Mouse (Mus musculus): ENCODE measurements around the gene Txn2.
A peak's percentile ranks its signal among the peaks of the same experiment; 100 is the strongest.

Txn2 gene

DNA sequence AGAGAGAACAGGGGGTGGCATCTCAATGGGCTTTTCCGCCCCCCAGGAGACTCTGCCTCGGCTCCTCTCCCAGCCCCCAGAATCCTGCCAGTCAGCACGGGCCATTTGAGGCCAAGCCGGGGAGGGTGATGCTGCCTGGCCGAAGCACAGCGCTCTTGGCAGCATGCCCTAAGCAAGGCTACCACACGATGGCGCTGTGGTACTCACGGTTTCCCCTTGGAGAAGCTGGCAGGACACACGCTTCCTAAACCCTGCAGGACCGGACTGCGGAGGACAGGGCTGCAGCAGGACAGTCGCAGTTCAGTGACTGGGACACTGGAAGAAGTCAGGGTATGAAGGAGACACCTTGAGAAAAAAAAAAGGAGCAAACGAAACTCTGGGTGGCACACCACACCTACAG, 5.0 kb upstream of the Txn2 start:
- DNase-seq = peak; percentile 93

- no peak for DNase-seq
Measured at GRCm38 (mm10) chr15:77933222-77933621, 4.4 kb upstream of the Txn2 start.

- DNase-seq = no peak
Measured at GRCm38 (mm10) chr15:77931689-77932016, 2.8 kb upstream of the Txn2 start.

DNA sequence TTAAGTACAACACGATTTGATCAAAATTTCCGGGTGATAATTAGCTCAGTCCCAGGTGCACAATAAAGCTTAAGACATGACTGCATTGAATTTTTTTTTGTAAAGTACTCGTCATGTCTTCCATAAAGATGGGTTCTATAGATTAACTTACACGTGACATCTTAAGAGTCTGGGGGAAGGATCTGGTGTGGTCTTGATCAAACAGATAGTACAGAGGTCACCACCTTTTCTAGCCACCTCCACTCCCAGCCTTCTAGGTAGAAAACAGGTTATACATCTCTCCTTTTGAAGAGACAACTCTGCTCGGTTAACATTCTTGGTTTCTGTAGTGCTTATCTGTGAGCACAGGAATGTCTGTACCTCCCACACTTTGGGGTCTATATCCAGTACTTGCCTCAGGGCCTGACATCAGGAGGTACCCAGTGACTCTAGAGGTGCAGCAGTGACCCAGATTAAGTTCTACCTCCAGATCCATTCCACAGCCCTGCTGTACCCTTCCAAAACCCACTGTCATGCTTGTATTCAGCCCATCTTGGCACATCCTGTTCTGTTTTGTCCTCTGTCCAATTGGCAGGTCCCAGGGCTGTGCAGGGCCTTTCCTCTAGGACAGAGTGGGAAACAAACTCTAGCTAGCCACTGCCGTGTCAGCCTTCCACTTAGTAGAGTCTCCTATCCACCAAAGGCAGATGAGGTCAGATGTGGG, 2.3 kb upstream of the Txn2 start:
- no peak for DNase-seq

DNA sequence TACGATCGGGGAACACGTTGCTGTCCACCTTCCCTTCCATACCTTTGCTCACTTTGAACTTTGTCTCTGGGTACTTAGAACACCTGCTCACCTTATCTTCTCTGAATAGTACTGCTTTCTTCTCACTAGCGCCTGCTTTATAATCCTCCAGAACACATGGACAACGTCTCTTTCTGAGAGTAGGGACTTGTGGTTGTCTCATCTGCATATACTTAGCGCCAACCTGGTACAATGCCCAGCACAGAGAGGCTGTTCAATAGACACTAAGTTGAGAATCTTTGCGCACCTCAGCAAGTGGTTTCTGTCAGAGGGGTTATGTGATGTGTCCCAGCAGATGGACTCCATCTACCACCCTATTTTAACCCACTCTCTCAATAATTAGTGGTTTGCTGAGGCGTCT, 998 bp upstream of the Txn2 start:
- no peak for DNase-seq

GRCm38 (mm10) chr15:77928091-77928490, 715 bp downstream of the Txn2 start:
- DNase-seq = no peak

- DNase-seq = no peak
Measured at GRCm38 (mm10) chr15:77926921-77927320, 1.9 kb downstream of the Txn2 start.

GRCm38 (mm10) chr15:77925195-77925594, 3.6 kb downstream of the Txn2 start:
- no peak for DNase-seq

- DNase-seq = no peak
Measured at GRCm38 (mm10) chr15:77923267-77924035, 5.4 kb downstream of the Txn2 start.

GRCm38 (mm10) chr15:77922710-77923109, 6.1 kb downstream of the Txn2 start:
- DNase-seq = no peak

- DNase-seq = no peak
Measured at GRCm38 (mm10) chr15:77921636-77922035, 7.2 kb downstream of the Txn2 start.

GRCm38 (mm10) chr15:77920511-77921462, 8.0 kb downstream of the Txn2 start:
- DNase-seq = no peak

DNA sequence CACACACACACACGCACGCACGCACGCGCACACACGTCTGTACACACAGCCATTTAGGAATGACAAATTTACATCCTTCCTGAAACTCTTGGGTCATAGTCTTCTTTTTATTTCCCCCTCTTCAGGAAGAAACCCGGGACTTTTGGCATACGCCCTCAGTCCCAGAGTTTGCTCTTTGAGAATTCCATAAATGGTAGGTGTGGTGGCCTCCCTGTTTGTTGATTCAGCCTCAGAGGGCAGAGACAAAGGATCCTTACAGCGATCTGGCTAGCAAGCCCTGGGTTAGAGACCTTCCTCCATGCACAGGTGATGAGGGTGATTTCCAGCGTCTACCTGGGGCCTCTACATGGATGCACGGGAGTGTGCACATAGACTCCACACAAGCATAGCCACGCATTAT, 9.4 kb downstream of the Txn2 start:
- no peak for DNase-seq

GRCm38 (mm10) chr15:77916851-77917544, 11.8 kb downstream of the Txn2 start:
- peak; percentile 89 for DNase-seq

- DNase-seq = no peak
Measured at GRCm38 (mm10) chr15:77915287-77915686, 13.5 kb downstream of the Txn2 start.

- no peak for DNase-seq
Measured at GRCm38 (mm10) chr15:77914507-77914906, 14.3 kb downstream of the Txn2 start.

DNA sequence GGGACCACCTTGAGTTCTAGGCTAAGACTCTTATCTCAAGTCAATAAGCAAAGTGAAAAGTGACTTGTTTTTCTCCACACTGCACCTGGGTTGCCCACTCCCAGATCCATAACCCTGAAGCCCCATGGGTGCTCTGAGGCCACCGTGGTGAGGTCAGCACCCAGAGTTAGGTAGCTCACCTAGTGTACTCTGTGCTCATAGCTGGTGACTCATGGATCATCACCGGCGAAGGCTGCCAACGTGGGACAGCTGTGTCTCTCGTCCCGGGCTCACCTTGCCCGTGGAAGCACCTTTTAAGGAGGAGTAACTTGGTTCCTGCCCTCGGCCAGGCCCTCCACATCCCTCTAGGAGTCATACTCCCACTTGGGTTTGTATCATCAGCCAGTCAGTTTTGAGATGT, 15.8 kb downstream of the Txn2 start:
- DNase-seq = no peak

DNA sequence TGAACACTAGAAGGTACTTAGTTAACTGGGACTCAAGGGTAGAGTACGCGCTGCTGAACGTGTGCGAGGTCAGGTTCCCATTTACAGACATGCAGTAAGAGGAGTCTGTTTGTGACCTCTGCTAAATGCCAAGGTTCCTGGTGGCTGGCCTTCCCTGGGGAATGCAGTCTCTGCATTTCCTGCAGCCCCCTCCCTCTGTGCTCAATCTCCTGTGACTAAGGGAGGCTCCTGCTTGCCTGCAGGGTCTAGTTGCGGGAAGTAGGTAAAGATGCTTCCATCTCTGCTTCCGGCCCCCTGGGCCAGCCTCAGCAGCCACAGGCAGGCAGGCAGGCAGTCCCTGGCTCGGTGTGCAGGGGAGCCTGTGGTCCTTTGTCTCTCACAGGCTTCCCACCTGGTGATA, 16.2 kb downstream of the Txn2 start:
- no peak for DNase-seq

GRCm38 (mm10) chr15:77912048-77912447, 16.8 kb downstream of the Txn2 start:
- DNase-seq = no peak

- no peak for DNase-seq
Measured at GRCm38 (mm10) chr15:77911065-77911464, 17.7 kb downstream of the Txn2 start.

DNA sequence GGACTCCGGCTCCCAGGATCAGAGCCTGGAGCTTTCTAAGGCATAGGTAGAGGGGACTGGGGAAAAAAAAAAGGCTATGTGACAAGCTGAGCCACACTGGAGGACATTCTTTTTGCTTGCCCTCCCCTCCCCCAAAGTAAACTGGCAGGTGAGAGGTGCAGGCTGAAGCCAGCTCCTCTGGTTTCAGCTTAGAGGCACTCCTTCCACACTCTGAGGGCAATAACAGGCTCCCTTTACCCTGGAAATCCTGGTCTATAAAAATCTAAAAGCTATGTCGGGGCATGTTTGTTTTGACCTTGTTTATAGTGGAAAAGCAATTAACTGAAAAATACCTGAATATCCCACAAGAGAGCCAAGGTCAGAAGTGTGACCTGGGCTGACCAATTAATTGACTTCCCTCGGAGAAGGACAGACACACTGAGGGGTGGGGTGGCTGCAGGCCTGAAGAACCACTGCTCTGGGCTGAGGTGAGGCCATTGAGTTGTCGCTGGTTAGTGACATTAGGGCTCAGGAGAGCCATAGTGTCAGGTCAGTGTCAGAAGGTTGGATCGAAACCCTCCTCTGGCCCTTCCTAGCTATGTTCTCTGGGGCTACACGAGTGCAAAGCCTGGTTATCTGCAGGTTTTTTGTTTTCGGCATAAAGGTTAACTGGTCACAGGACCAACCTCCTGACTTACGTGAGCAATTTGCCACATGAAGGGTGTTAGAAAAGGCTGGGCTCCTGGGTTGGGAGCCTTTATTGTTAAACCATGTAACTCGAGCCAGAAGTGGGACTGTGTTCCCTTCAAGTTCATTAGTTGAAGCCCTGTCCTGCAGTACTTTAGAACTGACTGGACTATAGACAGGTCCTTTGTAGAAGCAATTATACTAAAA, 20.9 kb downstream of the Txn2 start:
- no peak for DNase-seq

GRCm38 (mm10) chr15:77906545-77906944, 22.3 kb downstream of the Txn2 start:
- DNase-seq = no peak

All from thymus, postnatal 25 days (tissue).